Mouse (Mus musculus) lung, adult 2 months (tissue): Measurements from ENCODE around the gene Nsf.

Experiments used
- CTCF ChIP-seq: fragments of 200-500 bp; IDR thresholded peaks from 2 replicates; pipeline ENCODE4 v1.5.1; 2011; ENCODE audit warnings: mild to moderate bottlenecking, low read length, control low read depth; ENCODE audit not compliant: insufficient read depth
- POLR2A ChIP-seq: fragments of 200-500 bp; IDR thresholded peaks from 2 replicates; pipeline ENCODE4 v1.6.1; 2011; ENCODE audit warnings: low read depth, mild to moderate bottlenecking, control low read depth, low read length, borderline replicate concordance; ENCODE audit errors: extremely low read depth

DNA sequence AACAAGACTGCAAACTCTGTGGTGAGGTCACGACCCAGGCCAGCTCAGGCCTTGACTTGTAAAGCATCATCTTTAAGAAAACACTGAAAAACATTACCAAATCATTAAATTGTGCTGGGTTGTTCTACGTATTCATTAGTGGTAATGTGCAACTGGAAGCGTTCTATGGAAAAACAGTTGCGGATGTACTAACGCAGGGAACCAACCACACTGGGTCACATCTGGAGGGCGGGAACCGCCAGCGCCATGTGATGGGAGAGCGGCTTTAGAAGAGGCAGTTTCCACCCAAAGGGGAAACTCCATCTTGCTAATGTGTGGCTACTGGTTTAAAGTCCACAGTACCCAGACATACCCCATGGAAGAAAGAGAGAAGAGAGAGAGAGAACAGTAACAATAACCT, 123.4 kb downstream of the Nsf start:
- no peak for TF ChIP-seq CTCF
- TF ChIP-seq POLR2A: no peak
